Mouse (Mus musculus): ENCODE measurements around the gene Nf1. TPM values are rescaled to one million over a fixed set of nuclear protein-coding genes. Genes with fewer than 3 reads are reported as not detected.

The Nf1 gene
- total RNA-seq, 2 experiments from 2014 or later, result 18.2 to 23.5 TPM

GRCm38 (mm10) chr11:79306510-79306909 lies 33.0 kb upstream of the Nf1 start:
- intact Hi-C loops (cut with DNase I), result no loop called here
- Histone ChIP-seq H3K27ac (peak overlapping the region; percentile 72), H3K4me3 (peak overlapping the region; percentile 9; the same call in 1 of the 2 replicates)
- no peak for TF ChIP-seq CTCF (IDR thresholded peaks at IDR 0.05)
- DNase-seq, result peak; percentile 58

GRCm38 (mm10) chr11:79306996-79307395 lies 32.5 kb upstream of the Nf1 start:
- Histone ChIP-seq H3K4me3 (peak overlapping the region; percentile 9), H3K27ac (peak overlapping the region; percentile 72)
- peak; percentile 28 for DNase-seq
- intact Hi-C loops (cut with DNase I), result no loop called here
- TF ChIP-seq CTCF (IDR thresholded peaks at IDR 0.05), result no peak

- Histone ChIP-seq H3K4me3 (no peak overlapping the region), H3K27ac (peak overlapping the region; percentile 72; the same call in 1 of the 2 replicates)
- intact Hi-C loops (cut with DNase I), result no loop called here
- no peak for DNase-seq
- no peak for TF ChIP-seq CTCF (IDR thresholded peaks at IDR 0.05)
Measured at GRCm38 (mm10) chr11:79307560-79308200, 31.8 kb upstream of the Nf1 start.

- no peak for TF ChIP-seq CTCF (IDR thresholded peaks at IDR 0.05)
- no peak for DNase-seq
- intact Hi-C loops (cut with DNase I), result no loop called here
- Histone ChIP-seq H3K27ac (no peak overlapping the region), H3K4me3 (no peak overlapping the region)
Measured at GRCm38 (mm10) chr11:79310467-79310866, 29.0 kb upstream of the Nf1 start.

- no peak for DNase-seq
- Histone ChIP-seq H3K27ac (no peak overlapping the region), H3K4me3 (no peak overlapping the region)
- intact Hi-C loops (cut with DNase I), result no loop called here
- no peak for TF ChIP-seq CTCF (IDR thresholded peaks at IDR 0.05)
Measured at GRCm38 (mm10) chr11:79316807-79317345, 22.6 kb upstream of the Nf1 start.

GRCm38 (mm10) chr11:79319807-79320206 lies 19.7 kb upstream of the Nf1 start:
- DNase-seq, result no peak
- intact Hi-C loops (cut with DNase I), result no loop called here
- Histone ChIP-seq H3K4me3 (no peak overlapping the region), H3K27ac (no peak overlapping the region)
- no peak for TF ChIP-seq CTCF (IDR thresholded peaks at IDR 0.05)

DNA sequence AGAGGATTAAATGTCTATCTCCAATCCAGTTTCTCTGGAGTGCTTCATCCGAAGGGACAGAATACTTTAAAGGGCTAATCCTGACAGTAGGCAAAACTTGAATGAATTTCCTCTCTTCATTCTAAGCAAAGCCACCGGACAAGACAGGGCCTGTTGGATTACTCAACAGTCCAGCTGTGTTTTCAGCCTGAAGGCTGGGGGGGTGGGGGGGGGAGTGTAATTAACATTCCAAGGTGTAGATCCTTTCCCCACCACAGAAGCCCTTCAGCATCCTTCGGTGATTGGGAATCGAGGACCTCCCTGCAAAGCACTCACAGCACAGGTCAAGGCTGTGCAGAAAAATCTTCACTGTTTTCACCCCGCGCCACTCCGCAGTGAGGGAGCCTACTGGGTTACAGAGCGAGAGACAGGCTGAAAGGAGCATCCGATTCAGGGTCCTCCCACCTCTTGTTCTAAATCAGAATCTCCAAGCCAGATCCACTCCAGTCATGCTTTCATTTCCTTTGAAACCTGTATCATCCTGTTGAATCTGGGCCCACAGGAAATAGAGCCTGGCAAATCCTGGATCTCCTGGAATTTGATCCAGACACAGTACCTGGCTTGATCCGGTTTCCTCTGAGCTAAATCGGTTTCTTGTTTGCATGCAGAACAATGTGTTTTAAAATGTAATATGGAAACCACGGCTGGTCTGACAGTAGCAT lies 15.4 kb upstream of the Nf1 start:
- Histone ChIP-seq H3K27ac (no peak overlapping the region), H3K4me3 (no peak overlapping the region)
- intact Hi-C loops (cut with DNase I), result no loop called here
- no peak for DNase-seq
- no peak for TF ChIP-seq CTCF (IDR thresholded peaks at IDR 0.05)

DNA sequence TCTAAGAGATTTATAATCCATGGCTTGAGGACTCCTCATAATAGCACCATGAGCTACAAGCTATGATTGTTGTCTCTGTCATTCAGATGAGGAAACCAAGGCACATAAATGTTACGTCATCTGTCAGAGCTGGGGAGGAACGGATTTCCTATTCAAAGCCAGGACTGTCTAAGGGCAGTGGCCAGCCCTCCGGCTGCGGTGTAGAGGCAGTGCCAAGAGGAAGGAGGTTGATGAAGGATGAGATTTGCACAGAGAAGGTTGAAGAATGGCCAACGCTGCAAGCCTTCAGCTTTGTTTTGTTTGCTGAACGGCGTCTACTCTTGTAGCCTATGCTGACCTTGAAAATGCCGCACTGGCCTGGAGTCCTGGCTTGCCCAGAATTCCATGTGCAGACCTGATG lies 13.8 kb upstream of the Nf1 start:
- no peak overlapping the region for H3K27ac ChIP-seq
- intact Hi-C loops (cut with DNase I), result no loop called here

DNA sequence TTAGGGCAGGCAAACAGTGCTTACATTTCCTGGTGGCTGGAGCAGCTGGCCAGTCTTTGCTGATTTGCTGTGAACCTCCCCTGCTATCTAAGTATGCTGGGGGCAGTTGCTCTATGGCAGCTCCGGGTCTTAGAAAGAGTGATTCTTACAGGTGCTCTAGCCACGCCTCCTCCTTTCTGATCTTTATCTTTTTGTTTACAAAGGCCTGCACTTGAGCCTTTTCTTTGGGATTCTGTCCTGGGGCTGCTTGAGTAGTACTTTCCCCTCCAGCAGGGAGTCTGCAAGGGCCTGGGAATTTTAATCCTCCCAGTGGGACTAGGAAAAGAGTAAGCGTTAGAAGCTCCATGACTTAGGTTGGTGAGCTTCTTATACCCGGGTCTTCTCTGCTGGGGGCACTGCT lies 12.4 kb upstream of the Nf1 start:
- TF ChIP-seq CTCF (IDR thresholded peaks at IDR 0.05), result no peak
- Histone ChIP-seq H3K4me3 (no peak overlapping the region), H3K27ac (no peak overlapping the region)
- DNase-seq, result no peak
- intact Hi-C loops (cut with DNase I), result no loop called here

More for the DNA sequence above, 13.8 kb upstream of the Nf1 start:
- no peak for DNase-seq
- H3K4me3 ChIP-seq, result no peak overlapping the region
- no peak for TF ChIP-seq CTCF (IDR thresholded peaks at IDR 0.05)

DNA sequence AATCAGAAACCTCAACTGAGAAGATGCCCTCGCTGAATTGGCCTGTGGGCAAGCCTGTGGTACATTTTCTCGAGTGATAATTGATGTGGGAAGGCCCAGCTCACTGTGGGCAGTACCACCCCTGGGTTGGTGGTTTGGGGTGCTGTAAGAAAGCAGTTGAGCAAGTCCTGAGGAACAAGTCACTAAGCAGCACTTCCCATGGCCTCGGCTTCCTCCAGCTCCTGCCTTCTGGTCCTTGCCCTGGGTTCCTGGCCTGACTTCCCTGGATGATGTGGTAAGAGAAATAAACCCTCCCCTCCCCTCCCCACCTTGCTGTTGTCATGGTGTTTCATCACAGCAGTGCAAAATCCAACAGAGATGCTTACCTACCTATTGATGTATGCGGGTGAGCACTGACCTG lies 11.4 kb upstream of the Nf1 start:
- Histone ChIP-seq H3K4me3 (no peak overlapping the region), H3K27ac (no peak overlapping the region)
- intact Hi-C loops (cut with DNase I), result no loop called here
- TF ChIP-seq CTCF (IDR thresholded peaks at IDR 0.05), result no peak
- DNase-seq, result no peak

DNA sequence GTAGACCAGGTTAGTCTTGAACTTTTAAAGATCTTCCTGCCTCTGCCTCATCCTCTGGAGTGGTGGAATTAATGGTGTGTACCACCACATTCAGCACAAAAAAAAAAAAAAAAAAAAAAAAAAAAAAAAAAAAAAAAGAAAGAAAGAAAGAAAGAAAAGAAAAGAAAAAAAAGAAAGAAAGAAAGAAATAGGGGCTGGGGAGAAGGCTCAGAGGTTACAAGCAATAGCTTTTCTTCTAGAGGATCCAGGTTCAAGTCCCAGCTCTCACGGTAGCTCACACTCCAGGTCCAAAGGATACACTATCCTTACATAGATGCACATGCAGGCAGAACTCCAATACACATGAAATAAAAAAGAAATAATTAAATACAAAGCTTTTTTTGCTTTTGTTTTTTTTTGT lies 9.9 kb upstream of the Nf1 start:
- intact Hi-C loops (cut with DNase I), result no loop called here
- DNase-seq, result no peak
- Histone ChIP-seq H3K27ac (no peak overlapping the region), H3K4me3 (no peak overlapping the region)
- TF ChIP-seq CTCF (IDR thresholded peaks at IDR 0.05), result no peak

- no peak for TF ChIP-seq CTCF (IDR thresholded peaks at IDR 0.05)
- DNase-seq, result no peak
- intact Hi-C loops (cut with DNase I), result loop anchor here (5.0 kb wide), 1 partner anchor 62 kb away; no protein-coding TSS in a partner anchor
- Histone ChIP-seq H3K4me3 (no peak overlapping the region), H3K27ac (no peak overlapping the region)
Measured at GRCm38 (mm10) chr11:79335077-79335476, 4.4 kb upstream of the Nf1 start.

GRCm38 (mm10) chr11:79336722-79337267 lies 2.7 kb upstream of the Nf1 start:
- Histone ChIP-seq H3K27ac (no peak overlapping the region), H3K4me3 (no peak overlapping the region)
- peak; percentile 53 for TF ChIP-seq CTCF (IDR thresholded peaks at IDR 0.05)
- no peak for DNase-seq
- intact Hi-C loops (cut with DNase I), result loop anchor here (5.0 kb wide), 1 partner anchor 61 kb away; no protein-coding TSS in a partner anchor
